Comparison of ENCODE assay signal across 8 mouse cellular contexts in genomic region chr13:95890851-95891471, GRCm38 (mm10). TPM values are rescaled to one million over a fixed set of nuclear protein-coding genes. Genes with fewer than 3 reads are reported as not detected.
DNase-seq lines count a peak whose midpoint lies in the region; ATAC-seq lines count a peak whose summit lies in the region.

No protein-coding gene starts in this region.

- ATAC-seq in common myeloid progenitor, adult 5-6 weeks (replicated peaks; ENCODE audit: low read depth, poor library complexity, severe bottlenecking), result peak; percentile 17
- ATAC-seq in liver, embryonic 16.5 days (ENCODE audit: low read depth), result peak; percentile 50
- ATAC-seq in neural tube, embryonic 13.5 days (ENCODE audit: low read depth), result peak; percentile 54

- peak overlapping the region; percentile 86 for H3K27ac ChIP-seq in liver, embryonic 16.5 days (ENCODE audit: low read length)
- no peak overlapping the region for H3K27ac ChIP-seq in neural tube, embryonic 13.5 days (replicated peaks)

- peaks cover 19% of the 10 kb centered on the region for H3K4me1 ChIP-seq in liver, embryonic 16.5 days (ENCODE audit: control insufficient read depth, low read depth, low read length)
- H3K4me1 ChIP-seq in neural tube, embryonic 13.5 days (replicated peaks), result peaks cover 28% of the 10 kb centered on the region

- DNase-seq in urinary bladder, adult 2 months (ENCODE audit: low spot score), result peak; percentile 29
- DNase-seq in urinary bladder, postnatal 10 days (ENCODE audit: low spot score), result no peak
- DNase-seq in gastrocnemius, postnatal 36 days, result peak; percentile 15 to 33
- peak; percentile 76 for DNase-seq in kidney, adult 11 months
- peak; percentile 73 to 79 for DNase-seq in thymus, adult 18-20 months

- H3K4me3 ChIP-seq in liver, embryonic 16.5 days (ENCODE audit: low read depth, low read length), result peak overlapping the region; percentile 71
- H3K4me3 ChIP-seq in neural tube, embryonic 13.5 days, result peak overlapping the region; percentile 64

- under 1% methylated on average over 33 of the region's 33 CpGs for WGBS in liver, embryonic 16.5 days (ENCODE audit: insufficient replicate concordance)
- WGBS in neural tube, embryonic 13.5 days, result under 1% methylated on average over 33 of the region's 33 CpGs

- H3K4me2 ChIP-seq in liver, embryonic 16.5 days (ENCODE audit: low read depth, low read length), result peak overlapping the region; percentile 95
- H3K4me2 ChIP-seq in neural tube, embryonic 13.5 days, result peak overlapping the region; percentile 93

- no peaks in the 10 kb centered on the region for H3K36me3 ChIP-seq in liver, embryonic 16.5 days (ENCODE audit: control insufficient read depth, insufficient read depth)
- no peaks in the 10 kb centered on the region for H3K36me3 ChIP-seq in neural tube, embryonic 13.5 days

- H3K9ac ChIP-seq in liver, embryonic 16.5 days (ENCODE audit: low read depth, low read length), result peak overlapping the region; percentile 75
- peak overlapping the region; percentile 78 for H3K9ac ChIP-seq in neural tube, embryonic 13.5 days

- intact Hi-C loops in gastrocnemius, postnatal 36 days (cut with DNase I), result no loop called here

- no peaks in the 10 kb centered on the region for H3K27me3 ChIP-seq in liver, embryonic 16.5 days (ENCODE audit: control insufficient read depth, insufficient read depth, low read depth, low read length)
- 0 out of 2 replicates have a peak, but pooled peaks cover 3% of the 10 kb centered on the region for H3K27me3 ChIP-seq in neural tube, embryonic 13.5 days

- no peaks in the 10 kb centered on the region for H3K9me3 ChIP-seq in liver, embryonic 16.5 days (replicated peaks; ENCODE audit: control insufficient read depth, low read length)
- H3K9me3 ChIP-seq in neural tube, embryonic 13.5 days, result no peaks in the 10 kb centered on the region

RNA-seq across cellular contexts. Expression of gene Iqgap2, which starts 0.8 kb away (rescaled TPM):
- 6.0 and 6.8 TPM in 2 replicates for polyA plus RNA-seq in urinary bladder, adult 2 months (2012; rRNA removed)
- total RNA-seq in common myeloid progenitor, adult 5-6 weeks (2017), result 185 and 209 TPM in 2 replicates
- total RNA-seq in gastrocnemius, postnatal 36 days (2021), result 1 to 10 TPM; 1.3 to 1.6 TPM
- polyA plus RNA-seq in liver, embryonic 16.5 days (2015; fragmentation: Nextera tagmentation; extraction: Ambion mirVana), result 19.3 and 20.3 TPM in 2 replicates
- 2.7 and 3.7 TPM in 2 replicates for polyA plus RNA-seq in neural tube, embryonic 13.5 days (2015; fragmentation: Nextera tagmentation; extraction: Ambion mirVana)
